Mouse (Mus musculus) gastrocnemius, postnatal 10 days (tissue): Measurements from ENCODE around the gene Ly6g6c. TPM values are rescaled to one million over a fixed set of nuclear protein-coding genes. Genes with fewer than 3 reads are reported as not detected.
A peak's percentile ranks its signal among the peaks of the same experiment; 100 is the strongest.

Experiments used
- DNase-seq: peaks from one replicate; pipeline ENCODE4 v3.0.0; 2021; ENCODE audit warnings: mixed read lengths
- long read RNA-seq, 2 experiments: library from polyadenylated mRNA; stranded (forward); transcript quantifications; one replicate each; pipeline ENCODE4 v2.0.0; 2021
- total RNA-seq, 2 experiments: library from RNA; stranded (reverse); gene quantifications; 2 replicates each; pipeline ENCODE4 v1.2.3; 2021

Ly6g6c gene
- not detected for total RNA-seq
- long read RNA-seq, experiment 1: 0 reads
- long read RNA-seq, experiment 2: 0 reads

DNA sequence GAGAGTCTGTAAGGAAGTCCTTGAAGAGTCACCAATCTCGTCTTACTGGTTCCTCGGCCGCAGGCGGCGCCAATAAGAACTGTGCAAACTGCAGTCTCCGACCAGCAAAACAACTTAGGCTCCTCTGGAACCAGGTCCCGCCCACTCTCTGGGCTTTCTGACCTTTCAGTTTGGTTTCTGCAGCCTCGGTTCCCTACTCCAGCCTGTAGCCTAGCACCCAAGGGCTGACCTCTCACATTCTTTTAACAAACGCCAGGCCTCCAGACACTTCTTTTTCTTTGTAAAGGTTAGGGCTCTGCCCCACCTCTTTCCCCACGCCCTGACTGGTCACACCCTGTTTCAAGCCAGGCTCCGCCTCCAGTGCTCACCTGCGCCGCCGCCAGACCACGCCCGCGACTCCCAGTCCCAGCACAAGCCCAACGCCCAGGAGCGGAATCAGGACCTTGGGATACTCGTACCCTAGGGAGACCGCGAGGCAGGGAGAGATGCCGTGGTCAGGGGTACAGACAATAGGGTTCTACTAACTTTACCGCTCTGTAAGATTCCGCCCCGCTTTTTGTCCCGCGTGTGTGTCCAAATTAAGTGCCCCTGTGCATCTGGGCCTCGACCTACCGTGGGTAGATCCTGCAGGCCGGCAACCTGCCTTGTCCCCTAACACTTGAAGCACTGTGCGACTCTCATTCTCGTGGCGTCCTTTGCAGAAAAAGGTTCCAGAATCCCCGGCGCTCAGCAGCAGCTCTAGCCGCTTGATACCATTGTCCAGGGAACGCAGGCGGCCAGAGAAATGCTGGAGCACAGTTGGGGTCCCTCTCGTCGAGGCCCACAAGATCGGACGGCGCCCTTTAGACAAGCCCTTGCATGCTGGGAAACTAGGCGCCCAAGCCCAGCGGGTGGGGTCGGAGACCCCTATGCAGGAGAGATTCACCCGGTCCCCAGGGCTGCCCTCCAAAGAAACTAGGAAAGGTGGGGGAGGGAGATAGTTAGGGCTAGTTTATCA lies at the start of gene Ly6g6c:
Ly6g6c (plus strand) TSS at position 438 of the 997 bp plus-strand sequence.
- DNase-seq: peak; percentile 41

DNA sequence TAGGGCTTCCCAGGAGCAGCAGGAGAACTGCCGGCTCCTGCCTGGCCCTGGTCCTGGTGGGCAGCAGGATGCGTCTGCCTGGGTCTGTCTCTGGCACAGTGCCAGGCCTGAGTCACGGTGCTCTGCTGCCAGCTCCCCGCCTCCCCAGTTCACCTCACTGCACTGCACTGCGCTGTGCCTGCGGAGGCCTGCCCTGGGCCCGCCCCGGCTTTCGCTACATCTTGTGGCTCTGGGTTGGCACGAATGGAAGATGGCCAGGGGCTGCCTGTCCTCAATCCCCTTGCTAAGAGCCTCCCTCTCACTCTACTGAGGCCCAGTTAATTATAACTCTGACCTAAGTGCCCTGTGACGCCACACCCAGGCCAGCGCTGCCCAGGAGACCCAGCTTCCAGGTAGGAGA lies 48.8 kb upstream of the Ly6g6c start, which contains the start of gene Vwa7:
Vwa7 (plus strand) TSS at position 204 of the 400 bp plus-strand sequence.
- peak; percentile 42 for DNase-seq

DNA sequence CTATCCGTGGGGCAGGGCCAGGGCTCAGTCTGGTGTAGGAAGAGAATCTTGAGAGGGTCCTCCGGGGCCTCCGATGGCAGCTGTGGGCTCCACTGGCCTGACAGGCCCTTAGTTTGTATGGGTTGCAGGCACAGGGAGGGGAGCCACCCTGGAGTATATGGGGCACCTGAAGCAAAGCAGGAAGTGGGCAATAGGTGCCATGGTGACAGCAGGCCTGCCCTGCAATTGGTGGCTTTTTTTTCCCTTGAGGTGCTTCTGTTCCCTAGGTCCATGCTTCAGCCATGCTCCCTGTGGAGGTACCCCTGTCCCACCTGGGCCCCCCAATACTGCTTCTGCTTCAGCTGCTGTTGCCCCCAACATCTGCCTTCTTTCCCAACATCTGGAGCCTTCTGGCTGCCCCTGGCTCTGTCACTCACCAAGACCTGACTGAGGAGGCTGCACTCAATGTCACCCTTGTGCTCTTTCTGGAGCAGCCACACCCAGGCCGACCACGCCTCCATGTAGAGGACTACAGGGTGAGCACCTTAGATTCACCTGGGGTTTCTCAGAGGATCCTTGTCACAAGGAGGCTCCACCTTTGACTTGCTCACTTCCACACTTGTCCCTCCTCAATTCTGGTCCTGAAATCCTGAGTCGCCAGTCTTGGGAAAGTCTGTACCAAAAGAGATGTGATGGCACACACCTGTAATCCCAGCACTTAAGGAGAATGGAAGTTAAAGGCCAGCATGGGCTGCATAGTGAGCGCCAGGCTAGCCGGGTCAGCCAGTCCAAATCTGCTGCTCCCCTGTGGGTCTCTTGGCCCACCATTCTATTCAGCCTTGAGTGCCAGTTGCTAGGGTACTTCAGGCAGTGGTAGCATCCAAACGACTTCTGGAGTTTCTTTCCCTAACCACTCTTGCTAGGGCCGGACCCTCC lies 48.1 kb upstream of the Ly6g6c start:
- no peak for DNase-seq

DNA sequence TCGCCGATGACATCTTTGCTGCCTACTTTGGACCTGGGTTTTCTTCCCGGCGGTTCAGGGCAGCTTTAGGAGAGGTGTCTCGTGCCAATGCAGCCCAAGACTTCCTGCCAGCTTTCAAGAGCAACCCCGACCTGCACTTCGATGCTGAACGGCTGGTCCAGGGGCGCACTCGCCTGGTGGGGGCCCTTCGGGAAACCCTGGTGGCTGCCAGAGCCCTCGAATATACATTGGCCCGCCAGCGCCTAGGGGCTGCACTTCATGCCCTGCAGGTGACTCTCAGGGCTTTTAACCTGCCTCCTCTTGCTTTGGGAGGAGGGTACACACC lies 47.5 kb upstream of the Ly6g6c start:
- no peak for DNase-seq

DNA sequence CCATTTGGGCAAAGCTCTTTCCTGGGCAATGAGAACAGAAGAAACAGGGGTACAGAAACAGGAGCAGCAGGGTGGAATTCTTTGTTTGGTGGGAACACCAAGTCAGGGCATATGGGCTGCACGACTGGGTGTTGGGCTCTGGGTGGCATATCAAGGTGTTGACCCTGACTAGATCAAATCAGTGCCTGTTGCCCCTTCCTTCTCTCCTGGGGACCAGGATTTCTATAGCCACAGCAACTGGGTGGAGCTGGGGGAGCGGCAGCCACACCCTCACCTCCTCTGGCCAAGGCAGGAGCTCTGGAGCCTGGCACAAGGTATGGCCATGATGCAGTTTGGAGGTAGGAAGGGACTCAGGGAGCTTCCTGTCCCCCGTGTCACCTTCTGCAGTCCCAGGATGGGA lies 47.0 kb upstream of the Ly6g6c start:
- no peak for DNase-seq

DNA sequence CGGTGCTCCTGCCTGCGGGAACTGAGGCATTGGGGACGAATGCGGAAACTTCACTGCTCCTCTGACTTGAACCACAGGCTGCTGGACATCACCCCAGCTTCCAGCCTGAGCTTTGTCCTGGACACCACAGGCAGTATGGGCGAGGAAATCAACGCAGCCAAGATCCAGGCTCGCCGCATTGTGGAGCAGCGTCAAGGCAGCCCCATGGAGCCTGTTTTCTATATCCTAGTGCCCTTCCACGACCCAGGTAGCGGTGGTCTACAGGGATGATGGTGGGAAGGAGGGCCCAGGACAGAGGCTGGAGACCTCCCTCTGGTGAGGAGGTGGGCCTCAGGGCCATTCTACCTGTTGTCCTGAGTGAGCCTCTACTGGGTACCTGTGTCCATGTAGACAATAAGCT lies 45.3 kb upstream of the Ly6g6c start:
- no peak for DNase-seq

DNA sequence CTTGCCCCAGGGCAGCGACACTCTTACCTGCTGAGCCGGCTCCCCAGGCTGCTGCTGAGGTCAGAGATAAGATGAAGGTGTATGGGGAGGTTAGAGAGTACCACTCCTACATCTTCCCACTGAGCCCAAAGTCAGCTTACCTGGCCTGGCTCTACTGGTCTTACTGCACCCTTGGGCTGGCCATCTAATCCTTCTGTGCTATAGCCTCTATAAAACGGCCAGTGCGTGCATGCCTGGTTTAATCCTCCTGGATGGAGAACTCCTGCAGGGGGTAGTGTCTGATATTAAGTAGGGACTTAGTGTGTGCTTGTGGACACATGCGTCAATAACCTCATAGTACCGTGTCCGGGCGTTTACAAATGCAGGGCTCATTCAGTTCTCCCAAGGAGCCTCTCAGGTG lies 44.6 kb upstream of the Ly6g6c start:
- no peak for DNase-seq

DNA sequence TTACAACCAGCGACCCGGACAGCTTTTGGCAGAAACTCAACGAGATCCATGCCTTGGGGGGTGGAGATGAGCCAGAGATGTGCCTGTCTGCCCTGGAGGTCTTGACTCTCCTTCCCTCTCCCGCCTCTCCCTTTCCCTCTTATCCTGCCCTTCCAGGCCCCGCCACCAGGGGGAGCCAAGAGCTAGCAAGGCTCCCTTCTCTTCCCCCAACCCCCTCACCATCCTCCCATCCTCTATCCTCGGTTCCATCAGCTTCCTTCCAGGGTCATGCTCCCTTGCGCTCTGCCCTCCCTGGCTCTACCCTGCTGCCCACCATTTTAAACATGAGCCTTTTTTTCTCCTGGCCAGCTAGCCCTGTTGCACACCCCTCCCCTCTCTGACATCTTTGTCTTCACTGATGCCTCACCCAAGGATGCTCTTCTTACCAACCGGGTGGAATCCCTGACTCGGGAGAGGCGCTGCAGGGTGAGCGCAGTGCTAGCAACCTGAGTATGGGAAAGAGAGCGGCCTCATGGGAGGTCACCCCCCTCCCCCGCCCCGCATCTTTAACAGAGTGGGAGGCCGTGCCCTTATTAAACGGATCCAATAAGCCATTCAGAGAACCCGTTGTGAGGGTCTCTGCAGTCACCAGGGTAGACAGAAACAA lies 43.9 kb upstream of the Ly6g6c start:
- peak; percentile 95 for DNase-seq

DNA sequence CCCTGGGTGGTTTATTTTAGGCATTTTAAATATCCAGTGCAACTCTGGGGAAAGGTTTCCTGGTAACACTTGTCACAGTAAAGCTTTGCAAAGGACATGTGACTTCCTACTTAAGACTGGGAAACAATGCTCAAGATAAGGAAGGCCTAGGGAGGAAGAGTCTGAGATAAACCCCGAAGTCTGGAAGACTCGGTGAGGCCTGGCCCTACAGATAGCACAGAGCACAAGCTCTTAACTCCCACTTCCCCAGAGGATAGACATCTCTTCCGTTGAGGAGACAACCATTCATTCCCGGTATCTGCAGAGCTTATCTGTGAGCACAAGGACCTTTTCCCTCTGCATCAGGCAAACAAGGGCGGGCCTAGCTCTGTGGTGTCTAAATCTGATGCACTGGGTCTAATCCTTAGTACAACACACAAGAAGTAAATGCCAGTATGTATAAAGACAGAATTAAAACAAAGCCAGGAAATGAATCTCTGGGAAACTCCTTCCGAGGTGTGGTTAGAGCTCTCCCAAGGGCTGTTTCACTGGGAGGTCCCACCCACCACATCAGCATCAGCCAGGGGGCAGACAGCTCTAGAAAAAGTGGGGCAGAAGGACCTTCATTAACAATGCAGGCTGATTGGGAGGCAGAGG lies 43.2 kb upstream of the Ly6g6c start:
- no peak for DNase-seq

DNA sequence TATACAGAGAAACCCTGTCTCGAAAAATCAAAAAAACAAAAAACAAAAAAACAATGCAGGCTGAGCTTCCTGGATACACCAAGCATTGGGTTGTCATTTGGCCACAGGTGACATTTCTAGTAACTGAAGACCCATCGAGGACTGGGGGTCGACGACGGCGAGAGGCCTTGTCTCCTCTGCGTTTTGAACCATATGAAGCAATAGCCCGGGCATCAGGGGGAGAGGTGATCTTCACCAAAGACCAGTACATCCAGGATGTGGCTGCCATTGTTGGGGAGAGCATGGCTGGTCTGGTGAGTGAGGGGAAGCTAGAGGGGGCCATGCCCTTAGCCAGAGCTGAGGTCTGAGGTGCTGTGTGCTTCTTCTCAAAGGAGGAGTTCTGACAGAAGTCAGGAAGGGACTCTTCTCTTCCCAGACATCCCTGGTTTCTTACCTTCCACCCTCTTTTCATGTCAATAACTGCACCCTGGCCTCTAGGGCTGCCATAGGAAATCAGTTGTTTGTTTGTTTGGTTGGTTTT lies 42.6 kb upstream of the Ly6g6c start:
- DNase-seq: no peak

DNA sequence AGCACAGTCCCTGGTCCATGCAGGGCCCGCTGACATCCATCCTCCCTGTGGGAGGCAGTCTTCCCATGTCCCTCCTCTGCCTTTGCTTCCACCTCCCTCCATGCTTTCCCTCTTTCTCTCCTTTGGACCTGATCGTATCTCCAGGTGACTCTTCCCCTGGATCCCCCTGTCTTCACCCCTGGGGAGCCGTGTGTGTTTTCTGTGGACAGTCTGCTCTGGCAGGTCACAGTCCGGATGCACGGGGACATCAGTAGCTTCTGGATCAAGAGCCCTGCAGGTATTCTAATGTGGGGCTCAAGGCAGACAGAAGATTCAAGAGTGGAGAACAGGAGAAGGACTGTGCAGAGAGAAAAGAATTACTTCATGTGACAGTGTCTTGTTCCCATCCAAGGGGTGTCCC lies 42.0 kb upstream of the Ly6g6c start:
- DNase-seq: no peak

DNA sequence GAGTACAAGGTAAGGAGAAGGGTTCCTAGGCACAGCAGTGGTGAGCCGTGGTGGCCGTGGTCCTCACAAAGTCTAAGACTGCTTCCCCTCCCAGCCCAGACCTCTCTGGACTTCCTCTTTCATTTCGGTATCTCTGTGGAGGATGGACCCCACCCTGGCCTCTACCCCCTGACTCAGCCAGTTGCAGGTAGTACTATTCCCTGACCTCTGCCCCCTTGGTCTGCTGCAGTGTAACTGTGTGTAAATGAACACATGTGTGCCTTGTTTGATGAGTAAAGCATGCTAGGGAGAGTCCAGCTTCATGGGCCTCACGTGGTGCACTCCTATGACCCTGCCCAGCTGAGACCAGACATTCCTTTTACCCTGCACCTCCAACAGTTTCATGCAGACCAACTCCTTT lies 41.4 kb upstream of the Ly6g6c start:
- no peak for DNase-seq

DNA sequence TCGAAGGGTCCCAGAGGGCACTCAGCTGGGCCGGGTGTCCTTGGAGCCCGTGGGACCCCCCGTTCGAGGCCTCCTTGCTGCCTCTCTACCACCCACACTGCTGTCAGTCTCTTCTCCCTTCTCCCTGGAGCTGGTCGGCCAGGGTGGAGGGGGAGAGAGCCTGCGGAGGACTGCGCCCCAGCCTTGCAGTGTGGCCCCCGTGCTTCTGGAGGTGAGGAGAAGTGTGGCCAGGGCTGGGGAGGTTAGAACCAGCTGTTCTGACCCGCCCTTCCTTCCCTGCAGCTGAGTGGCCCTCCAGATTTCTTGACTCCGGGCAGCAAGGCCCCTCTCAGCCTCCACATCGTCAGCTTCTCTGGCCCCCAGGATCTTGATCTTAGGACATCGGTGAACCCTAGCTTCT lies 40.9 kb upstream of the Ly6g6c start:
- DNase-seq: no peak

DNA sequence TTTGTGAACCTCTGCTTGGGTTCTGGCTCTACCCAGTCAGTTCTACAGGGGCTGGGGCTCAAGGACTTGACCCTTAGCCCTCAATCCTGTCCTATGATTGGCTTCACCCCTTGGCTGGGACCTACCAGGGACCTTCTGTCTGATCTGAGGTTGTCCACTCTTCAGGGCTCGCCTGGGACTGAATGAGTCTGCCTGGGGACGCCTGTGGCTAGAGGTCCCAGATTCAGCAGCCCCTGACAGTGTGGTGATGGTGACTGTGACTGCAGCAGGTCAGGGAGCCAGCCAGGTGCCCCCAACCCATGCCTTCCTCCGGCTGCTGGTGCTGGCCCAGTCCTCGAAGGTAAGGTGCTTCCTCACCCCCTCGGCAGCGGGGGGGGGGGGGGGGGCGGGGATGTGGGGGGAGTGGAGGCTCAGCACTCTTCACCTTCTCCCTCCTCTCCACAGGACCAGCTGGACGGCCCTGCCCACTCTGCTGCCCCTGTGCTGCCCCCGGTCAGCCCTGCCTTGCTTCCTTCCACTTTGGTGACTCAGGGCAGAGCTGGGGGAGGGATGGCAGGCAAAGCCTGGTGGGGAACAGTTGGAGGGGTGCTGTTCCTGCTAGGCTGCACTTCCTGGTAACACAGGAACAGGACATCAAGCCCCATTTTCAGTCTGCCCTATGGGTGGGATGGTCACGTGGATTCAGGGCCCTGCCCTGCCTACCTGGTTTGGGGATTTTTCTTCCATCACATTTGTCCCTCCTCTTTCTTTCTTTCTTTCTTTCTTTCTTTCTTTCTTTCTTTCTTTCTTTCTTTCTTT lies 40.3 kb upstream of the Ly6g6c start:
- peak; percentile 12 for DNase-seq

DNA sequence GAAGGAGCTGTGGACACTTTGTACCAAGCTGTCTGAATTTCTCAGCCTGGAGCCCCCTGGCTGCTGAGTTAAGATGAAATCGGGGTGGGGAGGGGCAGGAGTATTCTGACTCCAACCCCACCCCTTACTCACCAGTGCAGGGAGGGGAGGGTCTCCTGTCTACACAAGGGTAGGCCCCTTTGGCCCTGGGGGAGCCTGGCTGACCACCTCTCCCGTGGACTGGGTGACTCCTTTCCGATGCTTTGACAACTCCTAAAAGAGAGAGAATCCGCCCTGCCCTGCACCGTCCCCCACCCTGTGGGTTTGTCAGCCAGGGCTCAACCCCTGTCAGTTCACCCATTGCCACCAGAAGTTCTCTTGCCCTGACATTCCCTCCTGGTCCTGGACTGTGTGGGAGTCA lies 39.0 kb upstream of the Ly6g6c start:
- DNase-seq: peak; percentile 14

DNA sequence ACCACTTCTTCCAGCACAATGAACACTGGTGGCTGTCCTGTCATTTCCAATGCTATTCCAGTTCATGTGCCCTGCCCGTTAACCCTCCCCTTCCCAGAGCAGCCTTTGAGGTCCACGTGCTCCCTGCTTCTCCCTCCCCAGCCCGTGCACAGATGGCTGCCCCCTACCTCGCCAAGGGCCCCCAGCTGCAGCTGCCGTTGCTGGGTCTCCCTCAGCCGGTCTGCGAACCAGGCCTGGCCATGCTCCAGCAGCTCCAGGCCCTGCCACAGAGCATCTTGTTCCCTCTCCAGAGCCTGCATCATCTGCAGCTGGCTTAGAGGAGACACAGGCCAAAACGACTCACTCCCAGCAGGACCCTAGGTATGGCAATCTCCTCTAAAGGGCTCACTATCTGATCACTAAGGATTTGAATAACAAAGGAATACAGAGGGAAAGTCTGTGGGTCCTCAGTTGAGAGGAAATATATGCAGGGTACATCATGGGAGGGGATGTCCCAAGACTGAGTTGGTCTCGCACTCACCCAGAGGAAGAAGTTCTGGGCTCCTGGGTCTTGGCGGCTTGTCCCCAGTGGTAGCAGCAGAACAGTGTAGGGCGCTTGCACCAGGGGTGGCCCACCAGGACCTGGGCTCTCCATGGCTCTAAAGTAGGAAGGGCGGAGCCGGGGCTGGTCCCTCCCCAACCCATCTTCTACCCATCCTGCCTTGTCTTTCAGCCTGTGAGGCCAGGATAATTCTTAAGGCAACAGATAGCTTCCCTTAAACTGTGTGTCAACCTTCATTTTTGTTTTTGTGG lies 37.7 kb upstream of the Ly6g6c start, which contains the start of gene Sapcd1:
Sapcd1 (minus strand) TSS at position 740 of the 792 bp plus-strand sequence.
- peak; percentile 80 for DNase-seq

DNA sequence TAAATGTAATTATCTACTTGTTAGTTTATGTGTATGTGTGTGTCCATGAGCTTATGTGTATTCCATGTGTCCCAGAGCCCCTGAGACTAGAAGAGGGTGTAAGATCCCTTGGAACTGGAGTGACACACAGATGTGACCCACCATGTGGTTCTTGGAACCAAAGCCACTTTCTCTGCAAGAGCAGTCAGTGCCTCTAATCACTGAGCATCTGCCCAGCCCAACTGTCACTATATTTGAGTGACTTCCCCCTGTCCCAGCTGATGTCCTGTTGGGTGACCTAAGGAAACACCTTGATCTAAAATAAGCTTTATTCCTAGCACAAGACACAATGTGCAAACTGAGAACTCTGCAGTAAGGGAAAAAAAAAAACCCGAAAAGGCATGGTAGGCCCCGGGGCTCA lies 36.9 kb upstream of the Ly6g6c start:
- no peak for DNase-seq

DNA sequence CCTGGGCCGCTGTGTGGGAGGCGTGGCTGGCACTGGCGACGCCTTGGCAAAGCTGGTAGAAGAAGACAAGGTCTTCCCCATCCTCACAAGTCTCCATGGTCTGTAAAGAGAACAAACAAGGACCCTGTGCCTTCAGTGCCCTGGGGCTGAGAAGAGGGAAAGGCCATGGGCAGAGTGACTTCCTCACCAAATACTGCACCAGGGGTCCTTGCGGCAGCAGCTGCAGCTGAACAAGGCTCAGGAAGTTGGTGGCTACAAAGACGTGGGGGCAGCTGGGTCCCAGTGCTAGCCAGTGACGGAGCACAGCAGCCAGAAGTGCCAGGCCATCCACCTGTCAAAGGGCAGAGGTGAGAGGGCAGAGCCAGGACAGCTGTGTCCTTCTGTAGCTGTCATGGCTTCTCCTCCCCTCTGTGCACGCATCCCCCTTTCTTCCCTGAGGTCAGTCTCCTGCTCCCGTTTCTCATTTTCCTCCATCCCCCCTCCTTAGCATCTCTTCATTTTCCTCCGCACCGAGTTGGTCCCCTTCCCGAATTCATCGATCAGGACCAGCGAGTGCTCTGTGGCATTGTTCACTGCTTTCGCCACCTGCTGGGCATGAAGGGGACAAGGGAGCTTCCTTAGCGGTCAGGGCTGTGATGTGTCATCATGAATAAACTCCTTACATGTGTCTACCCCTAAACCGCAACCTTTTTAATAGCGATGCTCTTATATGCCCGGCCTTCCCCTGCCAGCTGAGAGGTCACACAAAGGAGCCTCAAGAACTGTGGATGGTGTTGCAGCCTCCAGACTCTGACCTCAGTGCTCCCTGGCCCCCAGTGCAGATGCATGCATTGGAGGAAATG lies 35.3 kb upstream of the Ly6g6c start:
- no peak for DNase-seq

DNA sequence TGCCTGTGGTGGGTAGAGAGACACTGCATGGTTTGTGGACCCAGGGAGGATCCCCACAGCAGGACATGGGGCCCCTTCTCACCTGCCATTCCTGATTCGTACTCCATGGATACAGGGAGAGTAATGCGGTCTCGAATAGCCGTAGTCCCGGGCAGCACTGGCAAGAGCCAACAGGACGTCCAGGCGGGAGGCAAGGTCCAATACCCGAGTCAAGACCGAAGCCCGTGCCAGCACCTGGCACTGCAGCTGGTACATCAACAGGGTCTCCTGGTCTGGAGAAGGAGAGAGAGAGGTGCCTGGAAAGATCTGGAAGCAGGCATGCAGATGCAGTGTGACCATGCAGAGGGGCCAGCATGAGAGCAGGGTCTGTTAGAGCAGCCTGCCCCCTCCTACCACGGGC lies 33.9 kb upstream of the Ly6g6c start:
- DNase-seq: no peak
